ENCODE assay signal across 9 mouse cellular contexts in the genomic region with DNA sequence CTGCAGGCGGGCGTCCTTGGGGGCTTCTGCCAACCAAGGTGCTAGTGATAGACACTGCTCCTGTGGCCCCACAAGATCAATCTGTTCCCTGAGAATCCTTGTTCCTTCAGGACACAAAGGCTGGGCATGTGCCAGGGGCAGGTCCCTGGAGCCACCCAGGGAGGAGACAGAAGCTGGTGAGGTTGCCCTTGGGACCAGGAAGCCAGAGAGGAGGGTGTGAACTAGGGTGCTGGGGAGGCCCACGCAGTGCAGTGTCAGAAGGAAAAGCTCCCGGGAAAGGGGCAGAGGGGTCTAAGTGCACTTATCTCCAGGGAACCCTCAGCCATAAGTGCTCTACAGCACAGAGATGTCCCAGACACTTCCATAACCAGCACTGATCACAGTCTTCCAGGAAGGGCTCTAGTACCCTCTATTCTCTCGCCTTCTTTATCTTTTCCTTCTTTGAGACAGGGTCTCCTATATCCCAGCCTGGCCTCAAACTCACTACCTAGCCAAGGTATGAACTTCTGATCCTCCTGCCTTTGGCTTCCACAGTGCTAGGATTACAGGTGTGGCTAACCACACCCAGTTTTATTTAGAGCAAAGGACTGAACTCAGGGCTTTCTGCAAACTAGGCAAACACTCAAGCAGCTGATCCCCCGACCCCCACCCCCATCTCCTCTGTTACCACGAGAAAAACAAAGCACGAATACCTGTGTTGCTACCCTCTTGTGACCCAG.
DNase-seq lines count a peak whose midpoint lies in the region; ATAC-seq and TF ChIP-seq lines count a peak whose summit lies in the region.
"Had no signal": no experiment of that assay in that cellular context is flagged by ENCODE, and none has a peak within 500 bp of the region (broad histone marks: within the 10 kb centered on the region; RNA-seq: fewer than 3 reads in every experiment).

No protein-coding gene starts in this region.

- no peak for DNase-seq in kidney, postnatal 0 days (ENCODE audit: low spot score)
- no peak for DNase-seq in kidney, postnatal 4 days
- no peak for DNase-seq in intestine, embryonic 14.5 days (ENCODE audit: low spot score)
- DNase-seq in gastrocnemius, postnatal 25 days = no peak
- no peak for DNase-seq in left cerebral cortex, postnatal 4 days
- DNase-seq: cerebellum, postnatal 36 days had no signal

- H3K27ac ChIP-seq in kidney, postnatal 0 days = peak overlapping the region; percentile 22; the same call in 1 of the 2 replicates
- H3K27ac ChIP-seq in embryonic facial prominence, embryonic 13.5 days = peak overlapping the region; percentile 68
- peak overlapping the region; percentile 73 for H3K27ac ChIP-seq in intestine, embryonic 14.5 days (ENCODE audit: low read depth)
- peak overlapping the region; percentile 44 for H3K27ac ChIP-seq in neural tube, embryonic 14.5 days (ENCODE audit: low read depth, low read length)
- H3K27ac ChIP-seq: liver, embryonic 14.5 days had no signal

- peaks cover 12% of the 10 kb centered on the region; the same call in 1 of the 2 replicates for H3K36me3 ChIP-seq in kidney, postnatal 0 days (ENCODE audit: insufficient read depth, low read length)
- peaks cover 43% of the 10 kb centered on the region for H3K36me3 ChIP-seq in embryonic facial prominence, embryonic 13.5 days
- peaks cover 43% of the 10 kb centered on the region for H3K36me3 ChIP-seq in intestine, embryonic 14.5 days (ENCODE audit: control insufficient read depth, insufficient read depth, low read length)
- H3K36me3 ChIP-seq in neural tube, embryonic 14.5 days (ENCODE audit: control insufficient read depth, insufficient read depth, low read length) = peaks cover 8% of the 10 kb centered on the region; the same call in 1 of the 2 replicates

- no peak overlapping the region for H3K4me3 ChIP-seq in kidney, postnatal 0 days (replicated peaks; ENCODE audit: low read depth, low read length)
- H3K4me3 ChIP-seq in embryonic facial prominence, embryonic 13.5 days = no peak overlapping the region
- no peak overlapping the region for H3K4me3 ChIP-seq in intestine, embryonic 14.5 days (ENCODE audit: low read depth, low read length)
- no peak overlapping the region for H3K4me3 ChIP-seq in neural tube, embryonic 14.5 days (ENCODE audit: low read depth, low read length)

- TF ChIP-seq CTCF in kidney, postnatal 0 days (IDR thresholded peaks at IDR 0.05; ENCODE audit: low read depth) = no peak

- peaks cover 8% of the 10 kb centered on the region; the same call in 1 of the 2 replicates for H3K4me1 ChIP-seq in kidney, postnatal 0 days (replicated peaks; ENCODE audit: insufficient read depth, low read length)
- peaks cover 27% of the 10 kb centered on the region for H3K4me1 ChIP-seq in embryonic facial prominence, embryonic 13.5 days
- peaks cover 11% of the 10 kb centered on the region; the same call in 1 of the 2 replicates for H3K4me1 ChIP-seq in intestine, embryonic 14.5 days (replicated peaks; ENCODE audit: control insufficient read depth, insufficient read depth, low read length)
- peaks cover 36% of the 10 kb centered on the region for H3K4me1 ChIP-seq in neural tube, embryonic 14.5 days (ENCODE audit: control insufficient read depth, insufficient read depth, low read length)

- H3K9me3 ChIP-seq in kidney, postnatal 0 days (replicated peaks; ENCODE audit: low read length) = no peaks in the 10 kb centered on the region
- H3K9me3 ChIP-seq in embryonic facial prominence, embryonic 13.5 days = no peaks in the 10 kb centered on the region
- H3K9me3 ChIP-seq in intestine, embryonic 14.5 days (ENCODE audit: control insufficient read depth, low read length) = no peaks in the 10 kb centered on the region
- H3K9me3 ChIP-seq in neural tube, embryonic 14.5 days (ENCODE audit: control insufficient read depth, low read length) = no peaks in the 10 kb centered on the region

- 59% methylated on average over 8 of the region's 8 CpGs for WGBS in kidney, postnatal 0 days
- WGBS in embryonic facial prominence, embryonic 13.5 days = 59% methylated on average over 8 of the region's 8 CpGs
- 48% methylated on average over 8 of the region's 8 CpGs for WGBS in intestine, embryonic 14.5 days
- 55% methylated on average over 8 of the region's 8 CpGs for WGBS in neural tube, embryonic 14.5 days

- intact Hi-C loops in left cerebral cortex, postnatal 4 days (cut with DNase I) = no loop called here

- ATAC-seq in kidney, postnatal 0 days (replicated peaks; ENCODE audit: low FRiP score, low read depth) = no peak
- no peak for ATAC-seq in embryonic facial prominence, embryonic 13.5 days (ENCODE audit: insufficient number of reproducible peaks, insufficient read depth, low FRiP score, low TSS enrichment, low read depth)
- ATAC-seq in intestine, embryonic 14.5 days (replicated peaks; ENCODE audit: low FRiP score, low TSS enrichment, low read depth) = peak; percentile 54
- peak; percentile 26; the same call in 1 of the 2 replicates for ATAC-seq in neural tube, embryonic 14.5 days (ENCODE audit: low read depth)

- H3K9ac ChIP-seq in kidney, postnatal 0 days (ENCODE audit: low read depth, low read length) = no peak overlapping the region
- no peak overlapping the region for H3K9ac ChIP-seq in embryonic facial prominence, embryonic 13.5 days
- no peak overlapping the region for H3K9ac ChIP-seq in intestine, embryonic 14.5 days (ENCODE audit: low read length)
- no peak overlapping the region for H3K9ac ChIP-seq in neural tube, embryonic 14.5 days (replicated peaks; ENCODE audit: low read depth, low read length)
- H3K9ac ChIP-seq: liver, embryonic 14.5 days had no signal

- no peaks in the 10 kb centered on the region for H3K27me3 ChIP-seq in kidney, postnatal 0 days (ENCODE audit: insufficient read depth, low read length)
- no peaks in the 10 kb centered on the region for H3K27me3 ChIP-seq in embryonic facial prominence, embryonic 13.5 days
- no peaks in the 10 kb centered on the region for H3K27me3 ChIP-seq in intestine, embryonic 14.5 days (replicated peaks; ENCODE audit: control insufficient read depth, insufficient read depth, low read length)
- H3K27me3 ChIP-seq in neural tube, embryonic 14.5 days (ENCODE audit: control insufficient read depth, insufficient read depth, low read length) = no peaks in the 10 kb centered on the region

- H3K4me2 ChIP-seq in kidney, postnatal 0 days (ENCODE audit: low read length) = no peak overlapping the region
- no peak overlapping the region for H3K4me2 ChIP-seq in embryonic facial prominence, embryonic 13.5 days
- H3K4me2 ChIP-seq in intestine, embryonic 14.5 days (ENCODE audit: low read length) = no peak overlapping the region
- H3K4me2 ChIP-seq in neural tube, embryonic 14.5 days (ENCODE audit: low read depth, low read length) = no peak overlapping the region

Comparison
In these comparisons a context has a peak if more than half of its experiments do, and no peak if none do; other contexts are left out.
1. ATAC-seq: peak in intestine, embryonic 14.5 days (single experiment) and neural tube, embryonic 14.5 days (single experiment); none in kidney, postnatal 0 days (single experiment) and embryonic facial prominence, embryonic 13.5 days (single experiment).
2. H3K27ac ChIP-seq: peak in every context shown above with its lines; median percentile 73 in intestine, embryonic 14.5 days; 68 in embryonic facial prominence, embryonic 13.5 days; 44 in neural tube, embryonic 14.5 days; 22 in kidney, postnatal 0 days.